Mouse (Mus musculus): ENCODE measurements around the gene Lypd9. TPM values are rescaled to one million over a fixed set of nuclear protein-coding genes. Genes with fewer than 3 reads are reported as not detected.
A peak's percentile ranks its signal among the peaks of the same experiment; 100 is the strongest.
"Not testable (repeated sequence)": the region's sequence is repeated elsewhere in the genome, so short reads cannot be mapped to it uniquely, and the experiment has no call there.

Lypd9 gene
- polyA plus RNA-seq (2015; fragmentation: Nextera tagmentation; extraction: Ambion mirVana), result not detected in 2 replicates

DNA sequence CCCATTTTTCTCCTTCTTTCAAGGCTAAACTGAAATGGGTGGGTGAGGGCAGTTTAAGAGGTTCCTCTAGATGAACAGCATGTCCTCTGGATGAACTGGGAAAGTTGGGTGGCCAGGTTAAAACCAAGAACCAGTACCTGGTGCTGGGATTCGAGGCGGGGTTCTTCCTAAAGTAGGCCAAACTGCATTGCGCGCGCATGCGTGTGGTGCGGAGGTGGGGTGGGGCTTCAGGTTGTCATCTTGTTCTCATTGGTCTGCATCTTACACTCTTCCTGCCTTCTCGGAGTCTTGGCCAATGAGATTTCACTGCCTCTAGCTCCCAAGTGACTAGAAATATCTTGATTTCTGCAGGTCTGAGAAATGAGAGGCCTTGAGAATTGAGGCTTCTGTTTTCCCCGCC lies at the start of gene Lypd9:
TSS of gene Lypd9 (minus strand) at position 165 of the 400 bp plus-strand sequence.
- Histone ChIP-seq H3K4me3 (ENCODE audit: low read depth, low read length) (no peak within 1 kb of the TSS), H3K9me3 (ENCODE audit: control insufficient read depth) (peaks cover 4% of the 10 kb centered on the region; the same call in 1 of the 2 replicates), H3K36me3 (ENCODE audit: control insufficient read depth, insufficient read depth) (no peaks in the 10 kb centered on the region), H3K4me1 (replicated peaks; ENCODE audit: control insufficient read depth, insufficient read depth, low read length) (no peaks in the 10 kb centered on the region), H3K4me2 (replicated peaks; ENCODE audit: low read depth) (no peak within 1 kb of the TSS), H3K27ac (ENCODE audit: low read depth, low read length) (no peak within 1 kb of the TSS), H3K27me3 (replicated peaks; ENCODE audit: control insufficient read depth, insufficient read depth, low read length) (peaks cover 22% of the 10 kb centered on the region), H3K9ac (ENCODE audit: low read depth, low read length) (no peak within 1 kb of the TSS)
- WGBS, result 95% methylated on average over 9 of the region's 9 CpGs
- no peak for TF ChIP-seq CTCF (IDR thresholded peaks at IDR 0.05; ENCODE audit: low read depth)
- ATAC-seq, result no peak

DNA sequence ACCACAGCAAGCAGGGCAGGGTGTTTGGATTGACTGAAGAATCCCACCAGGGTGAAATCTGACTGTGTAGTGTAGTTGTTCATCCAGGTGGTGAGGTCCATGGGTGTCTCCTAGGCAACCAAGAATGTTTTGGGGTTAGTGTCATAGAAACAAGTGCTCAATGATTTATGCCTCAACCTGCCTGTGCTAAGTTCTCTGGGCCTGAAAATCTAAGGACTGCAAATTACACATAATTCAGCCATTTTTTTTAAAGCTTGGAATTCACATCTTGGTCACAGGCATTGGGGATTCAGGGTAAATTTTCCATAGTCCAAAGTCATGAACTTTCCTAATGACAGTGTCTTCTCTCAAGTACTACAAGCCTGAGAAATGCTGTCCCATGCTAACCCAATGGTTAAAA lies 49.7 kb upstream of the Lypd9 start, which contains the start of gene Olfr331:
TSS of gene Olfr331 (minus strand) at position 101 of the 400 bp plus-strand sequence.
- not testable (repeated sequence) for ATAC-seq; H3K4me2 ChIP-seq (replicated peaks; ENCODE audit: low read depth); H3K4me1 ChIP-seq (replicated peaks; ENCODE audit: control insufficient read depth, insufficient read depth, low read length); H3K27ac ChIP-seq (ENCODE audit: low read depth, low read length); H3K4me3 ChIP-seq (ENCODE audit: low read depth, low read length); H3K9me3 ChIP-seq (ENCODE audit: control insufficient read depth); H3K9ac ChIP-seq (ENCODE audit: low read depth, low read length); H3K36me3 ChIP-seq (ENCODE audit: control insufficient read depth, insufficient read depth)
- H3K27me3 ChIP-seq (replicated peaks; ENCODE audit: control insufficient read depth, insufficient read depth, low read length), result peaks cover 36% of the 10 kb centered on the region

DNA sequence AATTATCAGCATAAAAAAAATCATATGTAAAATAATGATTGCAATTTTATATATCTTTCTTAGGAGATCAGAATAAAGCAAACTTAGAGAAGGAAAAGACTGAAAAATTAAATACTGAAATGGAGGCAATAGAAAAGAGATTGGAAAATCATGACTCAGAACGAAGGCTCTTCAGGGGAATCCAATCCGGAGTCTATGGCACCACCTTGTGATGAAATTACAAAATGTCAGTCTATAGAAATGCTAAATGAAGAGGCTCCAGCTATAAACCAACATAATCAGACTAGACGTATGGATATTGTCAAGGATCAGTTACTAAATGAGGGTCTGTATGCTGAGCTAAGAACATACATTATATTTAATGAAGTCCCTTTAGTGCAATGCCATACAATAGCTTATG lies 46.6 kb upstream of the Lypd9 start:
- Histone ChIP-seq H3K9me3 (ENCODE audit: control insufficient read depth) (no peaks in the 10 kb centered on the region), H3K36me3 (ENCODE audit: control insufficient read depth, insufficient read depth) (no peaks in the 10 kb centered on the region), H3K9ac (ENCODE audit: low read depth, low read length) (no peak overlapping the region), H3K4me2 (replicated peaks; ENCODE audit: low read depth) (no peak overlapping the region), H3K4me1 (replicated peaks; ENCODE audit: control insufficient read depth, insufficient read depth, low read length) (no peaks in the 10 kb centered on the region), H3K4me3 (ENCODE audit: low read depth, low read length) (no peak overlapping the region), H3K27me3 (replicated peaks; ENCODE audit: control insufficient read depth, insufficient read depth, low read length) (peaks cover 41% of the 10 kb centered on the region), H3K27ac (ENCODE audit: low read depth, low read length) (no peak overlapping the region)
- ATAC-seq, result no peak
- peak; percentile 62 for TF ChIP-seq CTCF (IDR thresholded peaks at IDR 0.05; ENCODE audit: low read depth)
- 36% methylated on average over 3 of the region's 3 CpGs for WGBS

GRCm38 (mm10) chr11:58498761-58499160 lies 46.0 kb upstream of the Lypd9 start:
- peaks cover 38% of the 10 kb centered on the region for H3K27me3 ChIP-seq (replicated peaks; ENCODE audit: control insufficient read depth, insufficient read depth, low read length)
- WGBS, result 80% methylated on average over 9 of the region's 9 CpGs
- H3K4me1 ChIP-seq (replicated peaks; ENCODE audit: control insufficient read depth, insufficient read depth, low read length), result no peaks in the 10 kb centered on the region
- H3K9me3 ChIP-seq (ENCODE audit: control insufficient read depth), result no peaks in the 10 kb centered on the region
- no peak overlapping the region for H3K9ac ChIP-seq (ENCODE audit: low read depth, low read length)
- H3K27ac ChIP-seq (ENCODE audit: low read depth, low read length), result no peak overlapping the region
- no peak for TF ChIP-seq CTCF (IDR thresholded peaks at IDR 0.05; ENCODE audit: low read depth)
- ATAC-seq, result no peak
- no peak overlapping the region for H3K4me2 ChIP-seq (replicated peaks; ENCODE audit: low read depth)
- no peak overlapping the region for H3K4me3 ChIP-seq (ENCODE audit: low read depth, low read length)
- no peaks in the 10 kb centered on the region for H3K36me3 ChIP-seq (ENCODE audit: control insufficient read depth, insufficient read depth)

DNA sequence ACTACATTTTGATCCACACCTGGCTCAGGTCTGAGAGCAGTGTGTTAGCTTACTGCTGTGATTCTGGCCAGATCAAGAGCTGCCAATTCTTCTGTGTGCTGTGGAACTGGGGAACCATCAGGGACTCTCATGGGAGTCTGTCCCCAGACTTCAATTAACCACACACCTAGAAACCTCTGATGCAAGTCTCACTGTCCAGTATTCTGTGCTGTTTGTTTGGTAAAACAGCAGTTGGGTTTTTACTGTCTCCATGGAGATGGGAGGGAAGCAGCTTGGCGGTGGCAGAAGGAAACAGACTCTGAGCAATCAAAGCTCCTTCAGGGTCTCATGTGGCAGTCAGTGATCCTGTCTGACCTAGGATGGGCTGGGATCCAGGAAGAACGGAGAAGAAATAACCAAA lies 39.7 kb upstream of the Lypd9 start, which contains the start of gene Olfr332:
TSS of gene Olfr332 (minus strand) at position 101 of the 400 bp plus-strand sequence.
- no peak for TF ChIP-seq CTCF (IDR thresholded peaks at IDR 0.05; ENCODE audit: low read depth)
- no peak for ATAC-seq
- no peak within 1 kb of the TSS for H3K4me2 ChIP-seq (replicated peaks; ENCODE audit: low read depth)
- 80% methylated on average over 2 of the region's 2 CpGs for WGBS
- H3K27me3 ChIP-seq (replicated peaks; ENCODE audit: control insufficient read depth, insufficient read depth, low read length), result peaks cover 42% of the 10 kb centered on the region; the same call in 1 of the 2 replicates
- H3K4me3 ChIP-seq (ENCODE audit: low read depth, low read length), result no peak within 1 kb of the TSS
- H3K4me1 ChIP-seq (replicated peaks; ENCODE audit: control insufficient read depth, insufficient read depth, low read length), result no peaks in the 10 kb centered on the region
- H3K9ac ChIP-seq (ENCODE audit: low read depth, low read length), result no peak within 1 kb of the TSS
- no peaks in the 10 kb centered on the region for H3K9me3 ChIP-seq (ENCODE audit: control insufficient read depth)
- H3K27ac ChIP-seq (ENCODE audit: low read depth, low read length), result no peak within 1 kb of the TSS
- no peaks in the 10 kb centered on the region for H3K36me3 ChIP-seq (ENCODE audit: control insufficient read depth, insufficient read depth)

- Histone ChIP-seq H3K4me3 (ENCODE audit: low read depth, low read length) (no peak within 1 kb of the TSS), H3K9ac (ENCODE audit: low read depth, low read length) (no peak within 1 kb of the TSS), H3K9me3 (ENCODE audit: control insufficient read depth) (no peaks in the 10 kb centered on the region), H3K36me3 (ENCODE audit: control insufficient read depth, insufficient read depth) (no peaks in the 10 kb centered on the region), H3K4me1 (replicated peaks; ENCODE audit: control insufficient read depth, insufficient read depth, low read length) (no peaks in the 10 kb centered on the region), H3K27me3 (replicated peaks; ENCODE audit: control insufficient read depth, insufficient read depth, low read length) (peaks cover 22% of the 10 kb centered on the region; the same call in 1 of the 2 replicates), H3K4me2 (replicated peaks; ENCODE audit: low read depth) (no peak within 1 kb of the TSS), H3K27ac (ENCODE audit: low read depth, low read length) (no peak within 1 kb of the TSS)
- TF ChIP-seq CTCF (IDR thresholded peaks at IDR 0.05; ENCODE audit: low read depth), result no peak
- no peak for ATAC-seq
These were observed 9.4 kb upstream of the Lypd9 start, which contains the start of gene Olfr30 for GRCm38 (mm10) chr11:58462170-58462569. TSS of gene Olfr30 (minus strand) at chr11:58462270.

DNA sequence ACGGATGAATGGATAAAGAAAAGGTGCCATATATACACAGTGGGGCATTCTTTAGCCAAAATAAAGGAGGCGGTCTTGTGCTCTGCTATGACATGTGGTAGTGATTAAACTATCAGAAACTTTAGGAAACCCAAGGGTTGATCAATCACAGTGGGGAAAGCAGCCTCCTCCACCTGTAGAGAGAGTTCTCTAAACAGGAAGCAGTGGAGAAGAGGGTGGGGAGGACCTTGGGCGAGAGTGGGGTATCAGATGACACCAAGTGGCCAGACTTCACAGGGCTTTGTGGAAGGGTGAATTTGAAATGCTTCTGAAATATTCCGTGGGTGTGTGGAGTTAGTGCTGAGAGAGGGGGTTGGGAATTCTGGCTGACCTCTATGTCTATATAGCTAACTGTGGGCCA lies 869 bp upstream of the Lypd9 start:
- TF ChIP-seq CTCF (IDR thresholded peaks at IDR 0.05; ENCODE audit: low read depth), result no peak
- WGBS, result 50% methylated on average over 4 of the region's 4 CpGs

More for the DNA sequence above, 869 bp upstream of the Lypd9 start:
- H3K4me2 ChIP-seq (replicated peaks; ENCODE audit: low read depth), result no peak overlapping the region
- no peak overlapping the region for H3K4me3 ChIP-seq (ENCODE audit: low read depth, low read length)
- no peak for ATAC-seq
- H3K27ac ChIP-seq (ENCODE audit: low read depth, low read length), result no peak overlapping the region
- H3K9me3 ChIP-seq (ENCODE audit: control insufficient read depth), result peaks cover 4% of the 10 kb centered on the region; the same call in 1 of the 2 replicates
- no peaks in the 10 kb centered on the region for H3K4me1 ChIP-seq (replicated peaks; ENCODE audit: control insufficient read depth, insufficient read depth, low read length)
- no peak overlapping the region for H3K9ac ChIP-seq (ENCODE audit: low read depth, low read length)
- no peaks in the 10 kb centered on the region for H3K36me3 ChIP-seq (ENCODE audit: control insufficient read depth, insufficient read depth)
- peaks cover 24% of the 10 kb centered on the region for H3K27me3 ChIP-seq (replicated peaks; ENCODE audit: control insufficient read depth, insufficient read depth, low read length)

All from intestine, postnatal 0 days (tissue).